Mouse (Mus musculus) E14TG2a.4 (cell line): ENCODE results near the gene Adam23.

ENCODE experiments used
- H3K27me3 ChIP-seq: 2 replicates; pipeline ENCODE4 v1.6.1; 2014; ENCODE audit warnings: low read length, control low read depth; ENCODE audit not compliant: insufficient read depth
- H3K36me3 ChIP-seq: 2 replicates; pipeline ENCODE4 v1.6.1; 2014; ENCODE audit warnings: low read length, control low read depth; ENCODE audit not compliant: insufficient read depth
- H3K4me1 ChIP-seq: replicated peaks from 2 replicates; pipeline ENCODE4 v1.6.1; 2014; ENCODE audit warnings: low read depth, low read length, control low read depth
- H3K4me3 ChIP-seq: replicated peaks from 2 replicates; pipeline ENCODE4 v1.5.1; 2014; ENCODE audit warnings: mild to moderate bottlenecking, low read length
- H3K9me3 ChIP-seq: 2 replicates; pipeline ENCODE4 v1.6.1; 2014; ENCODE audit warnings: low read length, control low read depth
- CTCF ChIP-seq: conservative IDR thresholded peaks from 2 replicates; pipeline ENCODE4 v1.5.1; 2014; ENCODE audit warnings: low read length
- NANOG ChIP-seq: IDR thresholded peaks from 2 replicates; pipeline ENCODE4 v1.6.1; 2014; ENCODE audit warnings: borderline replicate concordance, low read length, mixed read lengths
- POU5F1 ChIP-seq: IDR thresholded peaks from 2 replicates; pipeline ENCODE4 v1.6.1; 2014; ENCODE audit warnings: low read length, borderline replicate concordance

The Adam23 gene

DNA sequence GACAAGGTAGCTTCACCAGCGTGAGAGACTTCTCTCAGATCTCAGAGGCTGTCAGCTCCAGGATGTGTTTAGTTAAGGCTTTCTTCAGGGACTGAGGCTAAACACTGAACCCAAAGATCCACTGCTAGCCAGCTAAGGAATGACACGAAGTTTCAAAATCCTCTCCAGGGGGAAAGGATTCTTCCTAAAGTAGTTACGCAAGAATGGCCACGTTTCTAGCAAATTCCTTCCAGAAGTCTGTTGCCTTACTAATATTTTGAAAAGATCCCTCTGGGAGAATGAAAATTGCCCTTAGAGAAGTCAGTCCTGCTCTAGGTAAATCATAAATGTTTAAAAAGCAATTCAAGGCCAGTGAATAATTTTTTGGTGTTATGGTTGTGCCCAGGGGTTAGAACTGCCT, 61.7 kb downstream of the Adam23 start:
- no peak overlapping the region for H3K4me3 ChIP-seq
- H3K9me3 ChIP-seq = no peaks in the 10 kb centered on the region
- no peak for TF ChIP-seq POU5F1
- no peak for TF ChIP-seq NANOG
- no peak for TF ChIP-seq CTCF
- H3K27me3 ChIP-seq = no peaks in the 10 kb centered on the region
- peaks cover 90% of the 10 kb centered on the region for H3K36me3 ChIP-seq
- peaks cover 26% of the 10 kb centered on the region for H3K4me1 ChIP-seq

DNA sequence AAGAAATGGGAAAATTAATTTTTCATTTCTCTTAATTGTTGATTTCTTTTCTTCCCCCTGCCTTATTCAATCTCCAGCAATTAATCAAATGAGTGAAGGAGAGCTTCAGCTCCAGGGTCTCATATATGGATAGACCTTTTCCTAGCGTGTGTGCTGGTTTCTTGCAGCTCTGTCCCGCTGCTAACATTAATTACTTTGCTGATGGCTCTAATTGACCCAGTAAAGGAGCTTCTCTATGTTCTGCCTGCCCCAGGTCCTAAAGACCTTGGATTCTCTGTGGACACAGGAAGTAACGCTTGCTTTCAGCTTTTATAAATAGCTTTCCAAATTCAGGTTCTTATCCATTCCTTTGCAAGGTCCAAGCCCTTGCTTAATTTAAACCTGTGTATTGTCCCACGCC, 63.1 kb downstream of the Adam23 start:
- H3K36me3 ChIP-seq = peaks cover 90% of the 10 kb centered on the region
- H3K4me3 ChIP-seq = no peak overlapping the region
- H3K27me3 ChIP-seq = no peaks in the 10 kb centered on the region
- TF ChIP-seq NANOG (no peak), POU5F1 (no peak), CTCF (no peak)
- peaks cover 26% of the 10 kb centered on the region for H3K4me1 ChIP-seq
- no peaks in the 10 kb centered on the region for H3K9me3 ChIP-seq

DNA sequence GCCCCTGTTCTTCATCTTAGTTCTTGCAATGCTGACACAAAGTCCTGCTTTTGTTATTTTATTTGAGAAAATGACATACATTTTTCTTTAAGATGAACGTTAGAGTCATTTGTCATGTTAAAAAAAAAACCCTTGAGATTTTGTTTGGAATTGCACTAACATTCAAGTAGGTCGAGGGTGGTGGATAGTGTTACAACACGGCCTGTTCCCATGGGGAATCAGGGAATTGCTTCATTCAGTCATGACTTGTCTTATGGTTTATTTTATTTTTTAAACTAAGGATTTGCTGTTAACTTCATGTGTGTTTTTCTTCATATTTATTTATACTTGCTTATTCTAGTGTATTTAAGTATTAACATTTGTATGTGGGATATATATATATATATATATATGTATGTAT, 65.7 kb downstream of the Adam23 start:
- Histone ChIP-seq H3K4me3 (no peak overlapping the region), H3K36me3 (peaks cover 91% of the 10 kb centered on the region), H3K4me1 (peaks cover 26% of the 10 kb centered on the region), H3K9me3 (no peaks in the 10 kb centered on the region), H3K27me3 (no peaks in the 10 kb centered on the region)
- TF ChIP-seq POU5F1 (no peak), NANOG (no peak)

DNA sequence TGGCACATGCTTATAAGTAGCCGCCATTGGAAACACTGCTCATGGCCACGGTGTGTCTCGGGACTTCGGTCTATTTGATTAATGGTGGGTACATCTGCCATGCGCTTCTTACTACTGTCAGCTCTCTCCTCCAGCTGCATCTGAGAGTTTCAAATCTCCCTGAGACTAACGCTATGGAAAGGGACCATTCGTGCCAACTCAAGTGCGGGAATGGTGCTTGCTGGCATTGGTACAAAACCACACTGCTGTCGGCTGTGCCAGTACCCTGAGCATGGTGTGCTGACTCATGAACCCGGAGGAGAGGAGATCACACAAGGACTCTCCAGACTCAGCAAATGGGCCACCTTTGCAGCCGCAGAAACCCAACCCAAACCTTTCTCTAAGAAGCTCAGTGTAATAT, 72.1 kb downstream of the Adam23 start:
- H3K9me3 ChIP-seq = no peaks in the 10 kb centered on the region
- TF ChIP-seq POU5F1 (no peak), NANOG (no peak), CTCF (no peak)
- H3K4me1 ChIP-seq = no peaks in the 10 kb centered on the region
- H3K4me3 ChIP-seq = no peak overlapping the region
- H3K27me3 ChIP-seq = no peaks in the 10 kb centered on the region
- peaks cover 87% of the 10 kb centered on the region for H3K36me3 ChIP-seq

DNA sequence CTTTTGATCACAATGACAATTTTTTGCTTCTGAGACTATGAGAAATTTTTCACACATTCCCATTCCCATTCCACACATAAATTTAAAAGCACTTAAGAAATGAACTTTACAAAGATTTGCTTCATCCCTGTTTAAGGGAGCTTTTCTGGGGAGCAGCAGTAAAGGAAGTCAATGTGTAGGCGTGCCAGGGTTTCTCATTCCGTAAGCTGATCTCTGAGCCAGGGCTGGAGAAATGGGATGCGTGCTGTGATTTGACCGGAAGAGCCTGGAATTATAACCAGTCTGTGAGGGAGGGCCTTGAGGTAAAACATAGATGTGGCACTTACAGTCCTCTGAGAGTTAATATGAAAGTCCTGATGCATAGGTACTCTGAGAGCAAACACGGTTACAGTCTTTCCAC, 73.1 kb downstream of the Adam23 start:
- Histone ChIP-seq H3K9me3 (no peaks in the 10 kb centered on the region), H3K36me3 (peaks cover 86% of the 10 kb centered on the region), H3K4me3 (no peak overlapping the region), H3K27me3 (no peaks in the 10 kb centered on the region), H3K4me1 (no peaks in the 10 kb centered on the region)
- TF ChIP-seq CTCF (no peak), NANOG (no peak), POU5F1 (no peak)

DNA sequence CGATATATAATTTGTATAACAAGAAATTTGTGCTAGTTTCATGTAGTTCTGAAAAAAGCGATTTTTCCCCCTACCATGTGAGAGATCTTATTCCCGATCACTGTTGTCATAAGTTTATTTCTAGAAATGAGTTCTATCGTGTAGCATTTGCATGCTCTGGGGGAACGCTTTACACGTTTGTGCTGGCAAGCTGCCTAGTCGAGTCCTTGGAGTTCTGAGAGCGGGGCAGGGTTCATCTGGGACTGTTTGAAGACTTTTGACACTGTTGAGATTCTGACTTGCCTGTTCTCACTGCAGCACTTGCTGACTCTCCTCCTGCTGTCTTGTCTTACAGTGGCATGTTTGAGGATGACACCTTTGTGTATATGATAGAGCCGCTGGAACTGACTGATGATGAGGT, 84.2 kb downstream of the Adam23 start:
- Histone ChIP-seq H3K4me1 (peaks cover 8% of the 10 kb centered on the region), H3K36me3 (peaks cover 90% of the 10 kb centered on the region), H3K9me3 (no peaks in the 10 kb centered on the region), H3K27me3 (no peaks in the 10 kb centered on the region), H3K4me3 (no peak overlapping the region)
- TF ChIP-seq CTCF = no peak
- no peak for TF ChIP-seq NANOG
- no peak for TF ChIP-seq POU5F1

DNA sequence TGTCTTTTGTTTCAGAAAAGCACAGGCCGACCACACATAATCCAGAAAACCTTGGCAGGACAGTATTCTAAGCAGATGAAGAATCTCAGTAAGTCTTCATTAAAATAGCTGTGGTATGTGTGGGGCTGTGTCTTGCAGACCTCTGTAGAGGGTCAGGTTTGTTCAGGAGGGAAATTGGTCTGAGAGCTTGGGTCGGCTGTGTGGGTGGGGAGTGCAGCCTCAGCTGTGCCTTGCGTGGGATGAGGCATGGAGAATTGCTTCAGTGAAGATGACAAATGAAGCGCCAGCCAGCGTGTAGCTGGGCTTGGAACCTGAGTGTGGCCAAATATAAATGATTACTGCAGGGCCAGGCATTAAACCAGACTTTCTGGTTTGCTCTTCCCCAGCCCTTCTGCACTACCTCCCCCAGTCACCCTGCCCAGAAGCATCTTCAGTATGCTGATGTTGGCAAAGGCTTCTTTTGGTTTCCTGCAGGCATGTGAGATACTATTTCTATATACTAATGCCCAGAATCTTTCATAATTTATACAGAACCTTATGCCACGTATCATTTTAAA, 88.7 kb downstream of the Adam23 start:
- H3K36me3 ChIP-seq = peaks cover 90% of the 10 kb centered on the region
- H3K9me3 ChIP-seq = no peaks in the 10 kb centered on the region
- peaks cover 4% of the 10 kb centered on the region for H3K4me1 ChIP-seq
- no peaks in the 10 kb centered on the region for H3K27me3 ChIP-seq
- H3K4me3 ChIP-seq = no peak overlapping the region
- TF ChIP-seq NANOG (no peak), POU5F1 (no peak), CTCF (no peak)

DNA sequence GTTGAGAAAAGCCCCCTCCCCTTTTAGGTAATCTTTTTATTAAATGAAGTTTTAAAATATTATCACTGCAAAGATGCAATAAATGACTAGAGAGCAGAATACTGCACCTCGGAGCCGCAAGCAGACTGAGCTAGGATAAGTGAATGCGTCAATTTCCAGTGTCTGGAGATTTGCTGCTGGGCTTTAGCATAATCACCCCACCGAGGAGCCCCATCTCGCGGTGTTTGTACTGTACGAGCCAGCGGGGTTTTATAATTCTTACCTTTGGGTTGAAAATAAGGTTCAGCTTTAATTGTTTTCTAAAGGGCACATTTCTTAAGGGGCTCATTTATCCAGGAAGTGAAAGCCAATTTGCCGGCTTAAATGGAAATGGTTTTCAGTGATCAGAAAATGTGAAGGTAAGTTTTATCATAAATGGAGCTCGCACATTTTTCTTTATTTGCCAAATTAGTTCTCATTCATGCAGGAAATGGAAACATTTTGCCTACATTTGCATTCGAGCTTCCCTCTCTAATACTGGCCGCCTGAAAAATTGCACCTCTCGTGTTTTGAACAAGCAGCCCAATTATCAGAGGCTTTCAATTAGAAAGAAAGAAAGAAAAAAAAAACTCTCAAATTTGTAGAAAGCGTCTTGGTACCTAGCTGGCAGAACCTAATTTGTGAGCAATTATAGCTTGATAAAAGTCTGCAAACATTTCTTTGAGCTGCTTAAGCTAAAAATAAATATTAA, 94.4 kb downstream of the Adam23 start:
- no peaks in the 10 kb centered on the region for H3K9me3 ChIP-seq
- TF ChIP-seq POU5F1 = no peak
- H3K4me3 ChIP-seq = no peak overlapping the region
- H3K36me3 ChIP-seq = peaks cover 92% of the 10 kb centered on the region
- no peaks in the 10 kb centered on the region for H3K4me1 ChIP-seq
- no peaks in the 10 kb centered on the region for H3K27me3 ChIP-seq

DNA sequence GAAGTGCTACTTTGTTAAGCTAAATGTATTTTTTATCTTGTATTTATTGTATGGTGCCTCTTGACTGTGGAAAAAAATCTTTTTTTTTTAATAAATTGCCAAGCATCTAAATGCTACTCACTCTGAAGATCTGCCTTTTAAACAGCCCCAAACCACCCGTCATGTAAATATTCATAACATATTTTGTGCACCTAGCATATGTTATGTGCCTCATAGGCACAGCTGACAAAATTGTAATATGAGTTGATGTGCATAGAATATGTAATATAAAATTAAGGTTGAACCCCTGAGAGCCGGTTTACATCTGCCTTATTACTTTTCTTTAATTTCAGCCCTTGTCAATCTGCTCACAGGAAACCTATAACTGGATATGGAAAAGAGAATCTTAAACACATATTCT, 98.4 kb downstream of the Adam23 start:
- Histone ChIP-seq H3K4me3 (no peak overlapping the region), H3K27me3 (no peaks in the 10 kb centered on the region), H3K4me1 (no peaks in the 10 kb centered on the region), H3K9me3 (no peaks in the 10 kb centered on the region), H3K36me3 (peaks cover 90% of the 10 kb centered on the region)
- TF ChIP-seq CTCF (no peak), NANOG (no peak), POU5F1 (no peak)
